Mouse (Mus musculus): ENCODE results near the gene Myo1h.

DNA sequence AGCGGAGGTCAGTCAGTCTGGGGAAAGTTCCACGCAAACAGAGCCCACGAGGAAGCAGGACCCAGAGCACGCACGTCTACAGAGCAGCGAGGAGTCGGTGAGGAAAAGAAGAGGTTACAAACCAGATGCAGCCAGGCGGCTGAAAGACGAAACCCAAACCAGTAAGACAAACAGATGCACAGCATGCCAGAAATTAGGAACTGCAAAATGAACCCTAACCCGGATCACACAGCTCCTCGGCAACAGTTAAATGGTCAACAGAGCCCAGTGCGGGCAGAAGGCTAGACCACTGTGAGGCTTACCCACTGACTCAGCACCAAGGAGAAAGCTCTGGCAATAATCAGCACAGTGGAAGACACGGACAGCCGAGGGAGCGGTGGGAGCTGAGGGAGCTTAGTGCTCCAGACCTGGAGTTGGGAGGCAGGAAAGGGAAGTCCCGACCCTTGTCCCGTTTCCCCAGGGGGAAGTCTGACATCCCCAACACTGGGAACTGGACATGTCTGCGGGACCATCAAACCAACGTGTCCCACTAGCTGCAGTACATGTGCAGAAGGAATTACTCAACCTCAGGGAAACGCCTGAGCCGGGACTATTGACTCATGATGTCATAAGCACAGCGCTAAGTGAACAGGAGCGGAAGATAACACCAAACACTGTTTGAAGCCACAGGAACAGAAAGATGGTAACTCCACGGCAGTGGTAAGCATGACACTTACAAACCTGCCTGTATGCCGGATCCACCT, 82.9 kb downstream of the Myo1h start:
- no peak for TF ChIP-seq USF1 (IDR thresholded peaks at IDR 0.05; ENCODE audit: low read depth)
- TF ChIP-seq E2F4 (IDR thresholded peaks at IDR 0.05; ENCODE audit: insufficient read depth) = no peak
- no peak for TF ChIP-seq POLR2A (IDR thresholded peaks at IDR 0.05; ENCODE audit: insufficient read length, low read depth)
- no peak for TF ChIP-seq POLR2AphosphoS2 (IDR thresholded peaks at IDR 0.05; ENCODE audit: insufficient read length, low read depth)
- no peak for TF ChIP-seq MAX (IDR thresholded peaks at IDR 0.05; ENCODE audit: low read depth)
- no peak for TF ChIP-seq TCF12 (IDR thresholded peaks at IDR 0.05; ENCODE audit: insufficient read depth, poor library complexity, severe bottlenecking)
- TF ChIP-seq MYOG (IDR thresholded peaks at IDR 0.05; ENCODE audit: control insufficient read depth in 1 of 3, insufficient read depth in 1 of 3, insufficient read length in 2 of 3, low read depth in 2 of 3) = no peak
- TF ChIP-seq CEBPB (IDR thresholded peaks at IDR 0.05; ENCODE audit: insufficient read depth, poor library complexity, severe bottlenecking) = peak; percentile 76; the same call in 1 of the 2 replicates
- TF ChIP-seq MYOD1 (IDR thresholded peaks at IDR 0.05; ENCODE audit: control insufficient read depth in 1 of 3, insufficient read length in 2 of 3, low read depth in 2 of 3) = no peak
- no peak for TF ChIP-seq SRF (IDR thresholded peaks at IDR 0.05; ENCODE audit: control insufficient read depth, insufficient read length, low read depth)
- no peak for TF ChIP-seq REST (IDR thresholded peaks at IDR 0.05; ENCODE audit: insufficient read depth, insufficient read length)
- TF ChIP-seq TCF3 (IDR thresholded peaks at IDR 0.05; ENCODE audit: insufficient read length, low read depth) = no peak

All from myocyte (in vitro differentiated cells).